ENCODE assay signal across 8 mouse cellular contexts in the genomic region with DNA sequence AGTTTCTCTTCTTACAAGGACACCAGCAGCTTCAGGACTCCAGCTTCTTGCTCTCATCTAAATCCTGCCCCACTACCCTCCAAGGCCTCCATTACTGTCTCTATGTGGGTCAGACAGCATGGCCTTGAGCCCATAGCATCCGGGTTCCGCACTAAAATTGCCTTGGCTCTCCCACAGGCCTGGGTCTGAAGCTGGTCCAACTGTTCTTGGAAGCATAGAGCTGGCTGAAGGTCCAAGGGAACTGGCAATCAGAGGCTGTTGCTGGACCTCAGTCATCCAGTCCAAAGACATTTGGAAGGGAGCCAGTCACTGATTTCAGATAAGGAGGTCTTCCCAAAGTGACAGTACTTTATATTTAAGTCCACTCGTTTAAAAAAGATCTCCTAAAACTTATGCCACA.
DNase-seq lines count a peak whose midpoint lies in the region; ATAC-seq and TF ChIP-seq lines count a peak whose summit lies in the region.

No protein-coding gene starts in this region.

- TF ChIP-seq CTCF in gastrocnemius, adult 2 months (IDR thresholded peaks at IDR 0.05) = no peak
- TF ChIP-seq CTCF in liver, postnatal 0 days (IDR thresholded peaks at IDR 0.05; ENCODE audit: low read depth) = no peak

- no peaks in the 10 kb centered on the region for H3K4me1 ChIP-seq in kidney, embryonic 14.5 days (ENCODE audit: control insufficient read depth, insufficient read depth, low read length)
- no peaks in the 10 kb centered on the region for H3K4me1 ChIP-seq in liver, postnatal 0 days (ENCODE audit: insufficient read depth)

- peak; percentile 9 for DNase-seq in kidney, adult 18-20 months
- peak; percentile 62 to 93 for DNase-seq in adrenal gland, adult (ENCODE audit: inconsistent age in 2 of 2, low spot score in 1 of 2)
- DNase-seq in gastrocnemius, adult 2 months = peak; percentile 67
- peak; percentile 57 to 71 for DNase-seq in layer of hippocampus, postnatal 10 days (ENCODE audit: low spot score in 2 of 2)
- no peak for DNase-seq in liver, postnatal 0 days
- no peak for DNase-seq in natural killer cell, adult 2 months (ENCODE audit: low spot score in 2 of 2)

- whole genome bisulfite sequencing in kidney, embryonic 14.5 days = 86% methylated on average over 3 of the region's 3 CpGs
- WGBS in liver, postnatal 0 days (ENCODE audit: insufficient replicate concordance) = 72% methylated on average over 3 of the region's 3 CpGs

- ATAC-seq in kidney, embryonic 14.5 days (ENCODE audit: low FRiP score, low TSS enrichment) = no peak
- ATAC-seq in megakaryocyte progenitor cell, adult 5-6 weeks (replicated peaks; ENCODE audit: poor library complexity) = no peak
- no peak for ATAC-seq in liver, postnatal 0 days

- H3K27ac ChIP-seq in kidney, embryonic 14.5 days (ENCODE audit: low read depth, low read length) = no peak overlapping the region
- H3K27ac ChIP-seq in gastrocnemius, adult 2 months = no peak overlapping the region
- no peak overlapping the region for H3K27ac ChIP-seq in liver, postnatal 0 days (ENCODE audit: low read depth)

- no peak overlapping the region for H3K4me2 ChIP-seq in kidney, embryonic 14.5 days (replicated peaks; ENCODE audit: low read depth, low read length)
- H3K4me2 ChIP-seq in liver, postnatal 0 days (ENCODE audit: low read depth, low read length) = no peak overlapping the region

- intact Hi-C loops in gastrocnemius, adult 2 months (cut with DNase I) = no loop called here

- H3K9me3 ChIP-seq in kidney, embryonic 14.5 days (ENCODE audit: control insufficient read depth, low read length) = no peaks in the 10 kb centered on the region
- H3K9me3 ChIP-seq in liver, postnatal 0 days (ENCODE audit: low read length) = no peaks in the 10 kb centered on the region

- no peak overlapping the region for H3K4me3 ChIP-seq in kidney, embryonic 14.5 days (ENCODE audit: low read length)
- no peak overlapping the region for H3K4me3 ChIP-seq in gastrocnemius, adult 2 months
- no peak overlapping the region for H3K4me3 ChIP-seq in liver, postnatal 0 days (ENCODE audit: low read depth, low read length)

- no peak overlapping the region for H3K9ac ChIP-seq in kidney, embryonic 14.5 days (ENCODE audit: low read depth, low read length)
- H3K9ac ChIP-seq in liver, postnatal 0 days (replicated peaks) = no peak overlapping the region

- TF ChIP-seq EP300 in liver, postnatal 0 days (IDR thresholded peaks at IDR 0.05; ENCODE audit: low read depth) = no peak

- no peaks in the 10 kb centered on the region for H3K27me3 ChIP-seq in kidney, embryonic 14.5 days (ENCODE audit: control insufficient read depth, insufficient read depth, low read length)
- no peaks in the 10 kb centered on the region for H3K27me3 ChIP-seq in liver, postnatal 0 days (ENCODE audit: insufficient read depth, low read length)

- H3K36me3 ChIP-seq in kidney, embryonic 14.5 days (ENCODE audit: control insufficient read depth, insufficient read depth, low read length) = no peaks in the 10 kb centered on the region
- H3K36me3 ChIP-seq in liver, postnatal 0 days (replicated peaks; ENCODE audit: insufficient read depth, low read length) = no peaks in the 10 kb centered on the region

Comparison
In these comparisons a context has a peak if more than half of its experiments do, and no peak if none do; other contexts are left out.
1. DNase-seq: peak in kidney, adult 18-20 months (single experiment), adrenal gland, adult (2 of 2), gastrocnemius, adult 2 months (single experiment) and layer of hippocampus, postnatal 10 days (2 of 2); none in liver, postnatal 0 days (single experiment) and natural killer cell, adult 2 months (0 of 2).